Mouse (Mus musculus) intestine, embryonic 16.5 days (tissue): ENCODE results near the gene Gsap. TPM values are rescaled to one million over a fixed set of nuclear protein-coding genes. Genes with fewer than 3 reads are reported as not detected.
"Not testable (repeated sequence)": the region's sequence is repeated elsewhere in the genome, so short reads cannot be mapped to it uniquely, and the experiment has no call there.

Experiments used
- ATAC-seq: fragments of 200-750 bp; cut with Nextera tagmentation; 2 replicates; pipeline ENCODE4 v1.8.0; 2017; ENCODE audit warnings: moderate TSS enrichment, moderate library complexity
- H3K27ac ChIP-seq: fragments of 300-500 bp; sonication (generic); 2 replicates; pipeline ENCODE4 v1.5.1; 2014; ENCODE audit warnings: mild to moderate bottlenecking, low read length
- H3K27me3 ChIP-seq: fragments of 300-500 bp; sonication (generic); replicated peaks from 2 replicates; pipeline ENCODE4 v1.6.1; 2014; ENCODE audit warnings: low read length, control low read depth, mixed read lengths; ENCODE audit not compliant: control insufficient read depth, insufficient read depth
- H3K36me3 ChIP-seq: fragments of 300-500 bp; sonication (generic); 2 replicates; pipeline ENCODE4 v1.6.1; 2014; ENCODE audit warnings: low read length, control low read depth; ENCODE audit not compliant: control insufficient read depth, insufficient read depth
- H3K4me1 ChIP-seq: fragments of 300-500 bp; sonication (generic); 2 replicates; pipeline ENCODE4 v1.6.1; 2014; ENCODE audit warnings: low read length, control low read depth, mixed read lengths; ENCODE audit not compliant: control insufficient read depth, insufficient read depth
- H3K4me2 ChIP-seq: fragments of 300-500 bp; sonication (generic); 2 replicates; pipeline ENCODE4 v1.6.1; 2014; ENCODE audit warnings: low read depth, low read length, control low read depth
- H3K4me3 ChIP-seq: fragments of 300-500 bp; sonication (generic); 2 replicates; pipeline ENCODE4 v1.5.1; 2014; ENCODE audit warnings: mild to moderate bottlenecking, low read length
- H3K9ac ChIP-seq: fragments of 300-500 bp; sonication (generic); 2 replicates; pipeline ENCODE4 v1.6.1; 2014; ENCODE audit warnings: low read depth, low read length
- H3K9me3 ChIP-seq: fragments of 300-500 bp; sonication (generic); 2 replicates; pipeline ENCODE4 v1.6.1; 2016; ENCODE audit warnings: low read length, control low read depth; ENCODE audit not compliant: control insufficient read depth
- WGBS: fragments of 180-500 bp; shearing (Covaris S2); extraction: QIAGEN DNeasy Blood & Tissue Kit; methylation state at CpG from one replicate; pipeline ENCODE4 v1.1.7; 2014; 5-methylcytosine and 5-hydroxymethylcytosine counted together
- polyA plus RNA-seq: library from polyadenylated mRNA; unstranded; fragments of >200 nt; fragmentation: Nextera tagmentation; extraction: Ambion mirVana; gene quantifications from 2 replicates; pipeline ENCODE4 v1.2.1, GENCODE M21; 2015

Gene Gsap
- polyA plus RNA-seq, 1 experiment from 2014 or later, result 2.0 TPM

- 75% methylated on average over 3 of the region's 3 CpGs for WGBS
Measured at GRCm38 (mm10) chr5:21172316-21172715, 13.7 kb upstream of the Gsap start.

GRCm38 (mm10) chr5:21175132-21176112 lies 10.6 kb upstream of the Gsap start:
- 51% methylated on average over 9 of the region's 9 CpGs for WGBS
- Histone ChIP-seq H3K27ac (0 out of 2 replicates have a peak overlapping the region, but pooled peaks have one; percentile 15), H3K9ac (no peak overlapping the region), H3K27me3 (no peaks in the 10 kb centered on the region), H3K36me3 (no peaks in the 10 kb centered on the region), H3K4me1 (peaks cover 4% of the 10 kb centered on the region; the same call in 1 of the 2 replicates), H3K4me2 (no peak overlapping the region), H3K9me3 (peaks cover 4% of the 10 kb centered on the region), H3K4me3 (no peak overlapping the region)
- ATAC-seq, result peak; percentile 60; the same call in 1 of the 2 replicates

More at GRCm38 (mm10) chr5:21172316-21172715, 13.7 kb upstream of the Gsap start:
- H3K9ac ChIP-seq, result no peak overlapping the region
- no peak overlapping the region for H3K4me2 ChIP-seq
- no peaks in the 10 kb centered on the region for H3K27me3 ChIP-seq
- peaks cover 4% of the 10 kb centered on the region; the same call in 1 of the 2 replicates for H3K4me1 ChIP-seq
- H3K36me3 ChIP-seq, result no peaks in the 10 kb centered on the region
- H3K4me3 ChIP-seq, result no peak overlapping the region
- ATAC-seq, result no peak
- H3K9me3 ChIP-seq, result no peaks in the 10 kb centered on the region
- no peak overlapping the region for H3K27ac ChIP-seq

DNA sequence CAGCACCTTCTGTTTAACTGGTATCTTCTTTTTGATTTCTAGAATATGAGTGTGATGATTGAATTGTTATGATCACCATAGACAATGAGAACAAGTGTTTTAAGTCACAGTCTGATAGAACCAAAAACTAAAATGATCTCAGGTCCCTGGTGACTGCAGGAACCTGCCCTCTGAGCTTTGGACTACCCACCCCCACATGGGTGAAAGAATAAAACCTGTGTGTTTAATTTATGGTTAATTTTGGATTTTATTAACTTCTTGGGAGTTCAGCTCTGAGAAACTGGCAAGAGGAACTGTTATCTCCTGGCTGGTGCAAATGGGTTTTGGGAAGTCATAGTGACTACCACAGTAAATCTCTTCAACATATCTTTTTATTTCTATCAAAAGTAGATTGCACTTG lies 6.6 kb upstream of the Gsap start:
- no peaks in the 10 kb centered on the region for H3K27me3 ChIP-seq
- no peak overlapping the region for H3K9ac ChIP-seq
- H3K4me3 ChIP-seq, result no peak overlapping the region
- H3K4me1 ChIP-seq, result peaks cover 4% of the 10 kb centered on the region; the same call in 1 of the 2 replicates
- H3K9me3 ChIP-seq, result peaks cover 4% of the 10 kb centered on the region
- H3K4me2 ChIP-seq, result no peak overlapping the region
- ATAC-seq, result no peak
- no peaks in the 10 kb centered on the region for H3K36me3 ChIP-seq
- H3K27ac ChIP-seq, result no peak overlapping the region

GRCm38 (mm10) chr5:21183046-21183445 lies 3.0 kb upstream of the Gsap start:
- H3K4me1 ChIP-seq, H3K36me3 ChIP-seq, H3K27me3 ChIP-seq, H3K9ac ChIP-seq, H3K4me2 ChIP-seq, H3K9me3 ChIP-seq, ATAC-seq, H3K4me3 ChIP-seq, H3K27ac ChIP-seq: not testable (repeated sequence)
- 49% methylated on average over 2 of the region's 2 CpGs for WGBS

- H3K9ac ChIP-seq, result no peak overlapping the region
- H3K4me1 ChIP-seq, result no peaks in the 10 kb centered on the region
- H3K4me2 ChIP-seq, result peak overlapping the region; percentile 99
- peak overlapping the region; percentile 57 for H3K4me3 ChIP-seq
- WGBS, result 25% methylated on average over 4 of the region's 4 CpGs
- no peaks in the 10 kb centered on the region for H3K27me3 ChIP-seq
- no peaks in the 10 kb centered on the region for H3K9me3 ChIP-seq
- no peak for ATAC-seq
- no peak overlapping the region for H3K27ac ChIP-seq
- no peaks in the 10 kb centered on the region for H3K36me3 ChIP-seq
Measured at GRCm38 (mm10) chr5:21186821-21187220, 766 bp downstream of the Gsap start.

- Histone ChIP-seq H3K4me2 (no peak overlapping the region), H3K27ac (no peak overlapping the region), H3K9me3 (no peaks in the 10 kb centered on the region; the same call in 1 of the 2 replicates), H3K36me3 (no peaks in the 10 kb centered on the region), H3K27me3 (no peaks in the 10 kb centered on the region), H3K4me1 (no peaks in the 10 kb centered on the region), H3K4me3 (no peak overlapping the region), H3K9ac (no peak overlapping the region)
- no peak for ATAC-seq
- 33% methylated on average over 3 of the region's 3 CpGs for WGBS
Measured at GRCm38 (mm10) chr5:21188435-21188834, 2.4 kb downstream of the Gsap start.

DNA sequence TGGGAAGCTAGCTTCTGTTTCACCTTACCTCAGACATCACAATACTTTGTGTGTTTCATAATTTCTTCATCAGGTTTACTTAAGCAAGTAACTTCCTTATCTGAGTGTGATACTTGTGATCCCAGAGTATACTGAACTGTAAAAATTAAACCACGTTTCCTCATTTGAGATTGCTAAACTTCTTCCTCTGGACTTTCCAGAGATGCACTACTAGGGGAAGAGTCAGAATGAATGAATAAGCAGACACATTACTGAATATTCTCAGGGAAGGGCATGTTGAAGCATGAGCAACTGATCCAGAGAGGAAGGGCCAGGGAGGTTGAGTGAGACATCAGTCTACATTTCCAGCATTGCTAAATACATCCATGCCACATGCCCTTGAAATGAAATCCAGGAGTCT lies 3.0 kb downstream of the Gsap start:
- Histone ChIP-seq H3K4me3 (no peak overlapping the region), H3K9ac (no peak overlapping the region), H3K4me2 (no peak overlapping the region), H3K4me1 (no peaks in the 10 kb centered on the region), H3K27me3 (no peaks in the 10 kb centered on the region), H3K27ac (no peak overlapping the region), H3K36me3 (no peaks in the 10 kb centered on the region), H3K9me3 (no peaks in the 10 kb centered on the region; the same call in 1 of the 2 replicates)
- ATAC-seq, result no peak
- WGBS, result 53% methylated on average over 1 of the region's 1 CpGs

GRCm38 (mm10) chr5:21189460-21189859 lies 3.4 kb downstream of the Gsap start:
- Histone ChIP-seq H3K4me1 (no peaks in the 10 kb centered on the region), H3K9me3 (no peaks in the 10 kb centered on the region; the same call in 1 of the 2 replicates), H3K36me3 (no peaks in the 10 kb centered on the region), H3K4me3 (no peak overlapping the region), H3K27ac (no peak overlapping the region), H3K27me3 (no peaks in the 10 kb centered on the region), H3K9ac (no peak overlapping the region), H3K4me2 (no peak overlapping the region)
- 81% methylated on average over 3 of the region's 3 CpGs for WGBS
- no peak for ATAC-seq

DNA sequence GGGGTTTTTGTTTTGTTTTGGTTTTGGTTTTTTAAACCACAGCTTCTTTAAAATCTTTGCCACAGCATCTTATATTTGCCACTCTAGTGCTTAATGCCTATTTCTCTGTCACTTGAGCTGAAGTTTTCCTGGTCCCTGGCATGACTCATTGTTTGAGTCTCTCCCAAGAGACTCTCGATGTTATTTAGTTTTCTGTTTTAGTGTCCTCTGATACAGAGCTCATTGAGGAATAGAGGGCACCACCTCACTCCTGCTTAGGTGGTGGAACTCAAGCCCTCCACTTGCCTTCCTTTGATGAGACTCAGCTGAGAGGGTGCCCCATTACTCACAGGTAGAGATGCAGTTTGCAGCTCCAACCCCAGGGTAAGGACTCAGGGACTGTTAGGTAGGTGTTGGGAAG lies 17.4 kb downstream of the Gsap start:
- 57% methylated on average over 1 of the region's 1 CpGs for WGBS
- no peaks in the 10 kb centered on the region for H3K36me3 ChIP-seq
- no peak overlapping the region for H3K4me2 ChIP-seq
- no peak overlapping the region for H3K27ac ChIP-seq
- no peaks in the 10 kb centered on the region for H3K4me1 ChIP-seq
- no peaks in the 10 kb centered on the region for H3K9me3 ChIP-seq
- H3K27me3 ChIP-seq, result no peaks in the 10 kb centered on the region
- no peak overlapping the region for H3K4me3 ChIP-seq
- ATAC-seq, result no peak
- no peak overlapping the region for H3K9ac ChIP-seq
